Mouse (Mus musculus): ENCODE results near the gene Olfr612. TPM values are rescaled to one million over a fixed set of nuclear protein-coding genes. Genes with fewer than 3 reads are reported as not detected.
"Not testable (repeated sequence)": the region's sequence is repeated elsewhere in the genome, so short reads cannot be mapped to it uniquely, and the experiment has no call there.

The Olfr612 gene
- not detected in 2 replicates for total RNA-seq (2021)
- long read RNA-seq, experiment 1 = 0 reads
- long read RNA-seq, experiment 2 = 0 reads

- not testable (repeated sequence) for DNase-seq
Observed at GRCm38 (mm10) chr7:103542617-103543016, at the start of gene Olfr612. Olfr612 (minus strand) TSS chr7:103542717.

GRCm38 (mm10) chr7:103589803-103590202 lies 47.3 kb upstream of the Olfr612 start, which contains the start of gene Olfr618:
Olfr618 (plus strand) TSS chr7:103590103.
- DNase-seq = no peak

GRCm38 (mm10) chr7:103572761-103573160 lies 30.2 kb upstream of the Olfr612 start, which contains the start of gene Olfr617:
Olfr617 (plus strand) TSS chr7:103573061.
- no peak for DNase-seq

- no peak for DNase-seq
Observed at GRCm38 (mm10) chr7:103569043-103569442, 26.5 kb upstream of the Olfr612 start, which contains the start of gene Olfr616. Olfr616 (minus strand) TSS chr7:103569143.

- DNase-seq = no peak
Observed at GRCm38 (mm10) chr7:103555779-103556178, 13.3 kb upstream of the Olfr612 start, which contains the start of gene Olfr615. Olfr615 (plus strand) TSS chr7:103556079.

- DNase-seq = no peak
Observed at GRCm38 (mm10) chr7:103547774-103548173, 5.3 kb upstream of the Olfr612 start, which contains the start of gene Olfr613. Olfr613 (plus strand) TSS chr7:103548074.

GRCm38 (mm10) chr7:103520746-103521145 lies 21.8 kb downstream of the Olfr612 start, which contains the start of gene Olfr611:
Olfr611 (minus strand) TSS chr7:103520846.
- not testable (repeated sequence) for DNase-seq

- no peak for DNase-seq
Observed at GRCm38 (mm10) chr7:103512022-103512421, 30.5 kb downstream of the Olfr612 start, which contains the start of gene Olfr610. Olfr610 (minus strand) TSS chr7:103512122.

- DNase-seq = no peak
Observed at GRCm38 (mm10) chr7:103497962-103498361, 44.6 kb downstream of the Olfr612 start, which contains the start of gene Olfr609. Olfr609 (minus strand) TSS chr7:103498062.

Small RNA genes lying within 50 kb of the gene (microRNA-seq; reads per million reads assigned to microRNA genes)
- gene Gm26506 = 0 reads per million in 2 experiments

Other genes starting within 250 kb of the Olfr612 start
- not detected in 2 replicates for gene Olfr596, start 237.1 kb downstream of the Olfr612 start, total RNA-seq (2021)
- gene Olfr597, start 226.4 kb downstream of the Olfr612 start, total RNA-seq (2021) = not detected in 2 replicates
- not detected in 2 replicates for gene Olfr598, start 219.1 kb downstream of the Olfr612 start, total RNA-seq (2021)
- not detected in 2 replicates for gene Olfr599, start 206.8 kb downstream of the Olfr612 start, total RNA-seq (2021)
- not detected in 2 replicates for gene Olfr600, start 193.0 kb downstream of the Olfr612 start, total RNA-seq (2021)
- gene Olfr601, start 180.1 kb downstream of the Olfr612 start, total RNA-seq (2021) = not detected in 2 replicates
- gene Olfr603, start 156.5 kb downstream of the Olfr612 start, total RNA-seq (2021) = not detected in 2 replicates
- not detected in 2 replicates for gene Usp17lc, start 127.6 kb downstream of the Olfr612 start, total RNA-seq (2021)
- gene Olfr605, start 97.3 kb downstream of the Olfr612 start, total RNA-seq (2021) = not detected in 2 replicates
- not detected in 2 replicates for gene Olfr606, start 93.7 kb downstream of the Olfr612 start, total RNA-seq (2021)
- not detected in 2 replicates for gene Olfr607, start 78.6 kb downstream of the Olfr612 start, total RNA-seq (2021)
- not detected in 2 replicates for gene Olfr608, start 72.8 kb downstream of the Olfr612 start, total RNA-seq (2021)
- not detected in 2 replicates for gene Olfr609, start 44.7 kb downstream of the Olfr612 start, total RNA-seq (2021)
- not detected in 2 replicates for gene Olfr610, start 30.6 kb downstream of the Olfr612 start, total RNA-seq (2021)
- gene Olfr611, start 21.9 kb downstream of the Olfr612 start, total RNA-seq (2021) = not detected in 2 replicates
- not detected in 2 replicates for gene Olfr613, start 5.4 kb upstream of the Olfr612 start, total RNA-seq (2021)
- not detected in 2 replicates for gene Olfr615, start 13.4 kb upstream of the Olfr612 start, total RNA-seq (2021)
- gene Olfr616, start 26.4 kb upstream of the Olfr612 start, total RNA-seq (2021) = not detected in 2 replicates
- gene Olfr617, start 30.3 kb upstream of the Olfr612 start, total RNA-seq (2021) = not detected in 2 replicates
- not detected in 2 replicates for gene Olfr618, start 47.4 kb upstream of the Olfr612 start, total RNA-seq (2021)
- gene Olfr619, start 57.9 kb upstream of the Olfr612 start, total RNA-seq (2021) = not detected in 2 replicates
- not detected in 2 replicates for gene Olfr620, start 69.8 kb upstream of the Olfr612 start, total RNA-seq (2021)
- not detected in 2 replicates for gene Olfr622, start 100.0 kb upstream of the Olfr612 start, total RNA-seq (2021)
- gene Olfr623, start 121.0 kb upstream of the Olfr612 start, total RNA-seq (2021) = not detected in 2 replicates
- 0.04 TPM in 1 of 2 replicates, not detected in the other for gene Olfr624, start 128.5 kb upstream of the Olfr612 start, total RNA-seq (2021)
- gene Olfr625-ps1, start 140.0 kb upstream of the Olfr612 start, total RNA-seq (2021) = not detected in 2 replicates
- not detected in 2 replicates for gene Olfr243, start 172.0 kb upstream of the Olfr612 start, total RNA-seq (2021)
- not detected in 2 replicates for gene Olfr628, start 187.7 kb upstream of the Olfr612 start, total RNA-seq (2021)
- gene Olfr629, start 202.2 kb upstream of the Olfr612 start, total RNA-seq (2021) = not detected in 2 replicates
- not detected in 2 replicates for gene Olfr630, start 214.6 kb upstream of the Olfr612 start, total RNA-seq (2021)
- not detected in 2 replicates for gene Olfr69, start 228.9 kb upstream of the Olfr612 start, total RNA-seq (2021)
- not detected in 2 replicates for gene Olfr68, start 237.0 kb upstream of the Olfr612 start, total RNA-seq (2021)
- gene Olfr67, start 249.1 kb upstream of the Olfr612 start, total RNA-seq (2021) = not detected in 2 replicates

Data from adrenal gland, postnatal 14 days (tissue).